Mouse (Mus musculus) cerebellum, postnatal 4 days (tissue): ENCODE data around the gene Sdsl.

Experiments
- DNase-seq, 2 experiments: peaks; one replicate each; pipeline ENCODE4 v3.0.0; 2022; ENCODE audit warnings: low spot score in 2 of 2, mixed read lengths in 1 of 2

Gene Sdsl

DNA sequence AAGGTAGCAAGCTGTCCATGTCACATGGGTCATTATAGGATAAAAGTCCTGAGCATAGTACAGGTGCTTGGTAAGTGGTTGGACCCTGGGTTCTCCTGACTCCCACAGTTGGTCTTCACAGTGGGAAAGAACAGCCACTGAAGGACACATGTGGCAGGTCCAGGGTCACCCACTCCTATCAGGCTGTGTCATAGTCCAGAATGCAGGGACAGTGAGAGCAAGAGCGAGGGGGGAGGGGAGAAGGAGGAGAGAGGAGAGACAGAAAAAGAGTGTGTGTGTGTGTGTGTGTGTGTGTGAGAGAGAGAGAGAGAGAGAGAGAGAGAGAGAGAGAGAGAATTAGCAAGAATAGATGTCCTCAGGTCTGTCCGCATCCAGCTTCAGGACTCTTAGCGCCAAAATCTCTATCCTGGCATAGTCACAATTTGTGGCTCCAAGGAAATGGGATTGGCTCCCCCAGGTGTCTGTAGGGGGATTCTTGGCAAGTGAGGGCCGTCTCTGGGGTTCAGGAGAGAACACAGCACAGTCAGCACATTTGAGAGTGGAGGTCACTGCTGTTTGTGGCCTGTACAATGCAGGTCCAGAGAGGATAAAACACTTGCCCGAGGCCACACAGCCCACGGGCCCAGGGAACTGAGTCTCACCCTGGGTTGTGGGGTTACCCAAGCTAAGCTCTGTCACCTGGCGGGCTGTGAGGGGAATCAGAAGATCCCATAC lies 15.6 kb downstream of the Sdsl start:
- no peak for DNase-seq

DNA sequence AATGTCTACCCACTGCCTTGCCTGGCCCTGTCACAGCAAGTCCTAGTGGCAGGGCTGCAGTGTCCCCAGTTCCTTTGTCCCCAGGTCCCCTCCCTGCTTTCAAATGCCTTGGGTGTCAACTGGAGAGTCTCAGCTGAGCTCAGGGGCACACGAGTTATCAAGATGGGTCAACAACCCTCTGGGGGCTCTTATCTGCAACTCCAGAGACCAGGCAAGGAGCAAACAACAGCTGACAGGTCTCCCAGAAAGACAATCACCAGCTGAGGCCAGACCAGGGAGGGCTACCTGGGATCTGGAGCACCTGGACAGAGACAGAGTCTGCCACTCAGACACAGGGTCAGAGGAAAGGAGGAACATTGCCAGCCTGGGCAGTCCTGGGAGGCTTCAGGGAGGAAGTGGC lies 16.4 kb downstream of the Sdsl start:
- DNase-seq = no peak

DNA sequence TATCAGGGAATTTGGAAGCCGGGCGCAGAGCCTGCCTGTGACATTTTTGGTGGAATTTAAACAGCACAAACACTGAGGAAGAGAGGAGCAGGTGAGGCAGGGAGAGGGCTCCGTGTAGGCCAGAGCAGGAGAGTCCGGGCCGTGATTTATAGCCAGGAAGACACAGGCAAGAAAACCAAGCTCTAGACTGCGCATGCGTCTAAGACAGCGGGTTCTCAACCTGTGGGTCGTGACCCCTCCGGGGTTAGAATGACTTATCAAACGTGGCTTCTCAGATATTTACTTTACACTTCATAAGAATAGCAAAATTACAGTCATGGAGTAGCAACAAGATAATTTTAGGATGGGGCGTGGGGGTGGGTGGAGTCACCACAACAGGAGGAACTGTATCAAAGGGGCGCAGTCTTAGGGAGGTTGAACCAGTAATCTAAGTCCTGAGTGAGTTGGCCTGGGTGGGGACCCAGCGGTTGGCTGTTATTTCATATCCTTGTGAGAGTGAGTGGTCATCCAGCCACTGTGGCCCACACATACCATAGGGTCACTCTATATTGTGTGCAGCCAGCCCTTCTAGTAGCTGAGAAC lies 17.8 kb downstream of the Sdsl start:
- DNase-seq = no peak

DNA sequence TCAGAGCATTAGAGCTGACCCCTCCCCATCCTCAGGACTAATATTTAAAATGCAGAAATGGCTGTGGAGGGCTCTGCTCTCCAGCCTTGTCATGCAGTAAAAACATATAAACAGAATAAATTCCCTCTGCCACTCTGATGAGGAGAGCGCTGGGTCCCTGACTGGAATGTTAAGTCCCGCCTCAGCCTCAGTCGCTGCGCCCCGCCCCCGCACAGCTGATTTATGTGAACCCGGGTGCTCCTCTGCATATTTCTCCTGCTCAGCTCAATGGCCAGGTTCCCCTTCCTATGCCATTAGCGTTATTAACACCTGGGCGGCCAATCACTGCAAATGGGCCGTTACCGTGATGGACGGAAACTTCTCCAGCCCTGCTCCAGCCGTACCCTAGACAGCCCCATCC lies 25.3 kb downstream of the Sdsl start:
- no peak for DNase-seq

DNA sequence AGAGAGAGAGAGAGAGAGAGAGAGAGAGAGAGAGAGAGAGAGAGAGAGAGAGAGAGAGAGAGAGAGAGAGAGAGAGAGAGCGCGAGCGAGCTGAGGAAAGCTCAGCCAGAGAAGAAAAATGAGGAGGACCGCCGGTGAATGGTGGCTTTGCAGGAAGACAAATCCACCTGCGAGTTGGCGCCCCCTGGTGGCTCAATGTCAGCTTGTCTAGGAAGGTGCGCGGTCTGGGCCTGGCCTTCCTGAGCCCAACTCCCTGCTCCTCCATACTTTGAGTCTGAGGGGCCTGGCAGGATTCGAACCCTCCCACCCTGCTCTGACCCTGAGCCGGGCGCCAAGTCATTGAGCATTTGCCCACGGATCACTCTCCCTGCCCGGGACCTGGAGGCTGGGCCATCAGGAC lies 31.9 kb downstream of the Sdsl start:
- DNase-seq = peak; percentile 93 to 98

DNA sequence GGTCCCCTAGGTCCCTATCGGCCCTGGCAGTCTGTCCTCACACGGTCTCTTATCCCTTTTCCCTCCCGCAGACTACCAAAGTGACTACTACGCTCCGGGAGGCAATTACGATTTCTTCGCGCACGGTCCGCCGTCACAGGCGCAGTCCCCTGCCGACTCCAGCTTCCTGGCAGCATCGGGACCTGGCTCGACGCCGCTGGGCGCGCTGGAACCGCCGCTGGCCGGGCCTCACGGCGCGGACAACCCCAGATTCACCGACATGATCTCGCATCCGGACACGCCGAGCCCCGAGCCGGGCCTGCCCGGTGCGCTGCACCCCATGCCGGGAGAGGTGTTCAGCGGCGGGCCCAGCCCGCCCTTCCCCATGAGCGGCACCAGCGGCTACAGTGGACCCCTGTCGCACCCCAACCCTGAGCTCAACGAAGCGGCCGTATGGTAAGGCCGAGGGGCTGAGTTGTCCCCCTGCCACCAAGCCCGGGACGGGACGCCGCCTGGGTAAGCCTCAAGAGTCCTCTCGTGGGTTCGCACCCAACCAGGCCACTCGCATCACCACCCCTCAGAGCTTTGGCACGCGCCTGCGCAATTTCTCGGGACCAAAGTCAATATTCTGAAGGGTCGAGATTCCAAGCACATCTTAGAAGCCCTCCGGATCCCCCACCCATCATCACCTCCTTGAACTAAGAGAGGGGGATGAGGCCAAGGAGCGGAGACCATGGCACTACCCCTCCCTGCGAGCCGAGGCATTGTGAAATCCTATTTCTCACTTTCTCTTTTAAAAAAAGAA lies 32.5 kb downstream of the Sdsl start:
- DNase-seq = peak in 1 of 2 experiments; percentile 26

DNA sequence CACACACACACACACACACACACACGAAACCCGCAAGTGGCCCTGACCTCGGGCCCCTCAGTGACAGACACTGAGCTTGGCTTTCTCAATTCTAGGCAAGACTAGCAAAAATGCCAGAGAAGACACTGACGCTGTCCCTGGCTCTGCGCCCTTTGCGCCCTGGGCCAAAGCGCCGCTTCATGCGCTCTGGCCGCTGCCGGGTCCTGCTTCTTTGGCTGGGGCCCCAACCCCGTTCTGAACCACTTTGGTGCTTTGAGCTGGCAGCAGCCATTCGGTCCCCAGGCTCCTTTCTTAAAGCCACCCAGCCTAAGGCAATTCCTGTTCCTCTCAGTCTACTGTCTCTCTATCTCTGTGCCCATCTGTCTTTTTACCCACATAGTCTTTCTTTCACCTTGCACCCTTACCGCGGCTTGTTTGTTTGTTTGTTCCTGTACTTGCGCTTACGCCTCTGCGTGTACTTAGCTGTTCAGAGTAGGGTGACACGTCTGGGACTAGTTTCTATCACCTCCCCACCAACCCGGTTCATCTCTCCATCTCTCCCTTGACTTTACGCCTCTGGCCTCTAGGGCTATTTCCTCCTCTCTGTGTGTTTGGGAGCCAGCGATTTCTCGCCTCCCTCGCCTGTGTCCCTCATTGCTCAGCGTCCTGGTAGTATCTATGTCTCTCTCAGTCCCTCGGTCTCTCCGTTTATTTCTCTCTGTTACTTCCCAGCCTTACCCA lies 33.5 kb downstream of the Sdsl start:
- peak in 1 of 2 experiments; percentile 63 for DNase-seq

DNA sequence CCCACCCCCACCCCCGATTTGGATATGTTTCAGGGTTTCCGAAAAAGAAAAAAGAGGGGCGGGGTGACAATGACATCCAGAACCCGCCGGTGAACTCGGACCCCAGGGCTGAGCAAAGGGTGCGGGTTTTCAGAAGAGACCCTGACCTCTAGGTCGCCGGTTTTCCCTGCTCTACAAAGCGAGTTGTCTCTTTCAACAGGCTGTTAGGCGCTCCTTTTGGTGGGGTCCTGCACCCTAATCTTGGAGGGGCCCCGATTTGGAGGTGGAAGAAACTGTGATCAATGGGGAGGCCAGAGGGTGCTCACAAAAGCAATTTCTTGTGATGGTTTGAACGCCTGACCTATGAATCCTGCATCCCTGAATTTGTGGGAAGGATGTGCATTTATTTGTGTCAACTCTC lies 34.1 kb downstream of the Sdsl start:
- no peak for DNase-seq

DNA sequence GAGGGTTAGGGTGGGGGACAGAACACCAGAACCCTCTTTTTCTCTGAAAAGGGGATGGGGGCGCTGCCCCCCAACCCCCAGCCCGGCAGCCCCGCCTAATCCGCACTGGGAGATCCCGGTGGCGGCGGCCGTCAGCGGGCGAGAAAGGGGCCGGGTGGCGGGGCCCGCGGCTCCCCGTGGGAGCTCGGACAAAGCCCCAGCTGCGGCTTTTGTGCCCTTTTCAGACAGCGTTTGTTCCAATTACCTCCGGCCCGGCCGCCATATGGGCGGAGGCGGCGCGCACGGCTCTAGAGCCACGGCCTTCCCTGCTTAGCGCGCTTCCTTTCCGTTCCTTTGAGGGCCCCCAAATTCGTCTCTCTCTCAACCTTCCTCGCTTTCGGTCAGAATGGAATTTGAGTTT lies 34.6 kb downstream of the Sdsl start:
- DNase-seq = no peak

DNA sequence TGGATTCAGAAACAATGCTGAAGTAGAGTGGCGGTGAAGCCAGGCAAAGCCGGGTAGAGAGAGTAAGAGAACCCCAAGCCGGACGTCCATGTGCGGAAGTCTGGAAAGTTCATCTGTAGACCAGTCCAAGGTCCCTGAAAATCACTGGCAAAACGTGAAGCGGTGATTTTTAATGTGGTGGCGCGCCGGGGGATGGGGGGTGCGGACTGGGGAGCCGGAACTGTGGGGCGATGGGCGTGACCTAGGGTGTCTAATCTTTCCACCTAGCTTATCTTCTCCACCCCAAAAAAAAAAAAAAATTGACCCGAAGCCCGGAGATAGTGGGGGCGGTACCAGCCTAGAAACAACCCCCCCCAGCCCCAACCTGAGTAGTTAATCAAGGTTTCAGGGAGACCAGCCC lies 35.1 kb downstream of the Sdsl start:
- DNase-seq = no peak

DNA sequence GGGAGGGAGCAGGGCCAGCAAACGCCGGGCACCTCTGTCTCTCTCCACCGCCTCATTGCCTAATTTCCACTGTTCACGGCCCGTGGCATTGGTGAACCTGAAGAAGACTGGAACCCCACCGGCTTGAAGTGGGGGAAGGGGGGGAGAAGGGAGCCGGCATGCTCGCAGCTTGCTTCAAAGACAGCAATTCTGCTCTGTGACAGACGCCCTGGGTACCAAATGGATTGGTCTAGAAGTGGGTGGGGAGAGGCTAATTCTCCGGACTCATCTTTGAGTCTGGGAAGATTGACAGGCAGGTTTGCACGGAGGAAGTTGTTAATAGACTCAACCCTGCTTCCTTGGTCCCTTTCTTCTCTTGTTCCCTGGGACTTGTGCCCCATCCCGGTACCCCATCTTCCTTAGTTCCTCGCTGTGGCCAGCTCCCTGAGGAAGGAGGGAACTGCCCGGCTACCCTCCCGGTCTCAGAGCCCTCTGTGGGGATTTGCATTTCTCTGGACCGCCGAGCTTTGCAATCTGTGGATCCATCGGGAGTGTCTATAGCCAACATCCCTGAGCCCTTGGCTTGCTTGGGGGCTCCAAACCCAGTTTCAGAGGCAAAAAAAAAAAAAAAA lies 35.6 kb downstream of the Sdsl start:
- no peak for DNase-seq

DNA sequence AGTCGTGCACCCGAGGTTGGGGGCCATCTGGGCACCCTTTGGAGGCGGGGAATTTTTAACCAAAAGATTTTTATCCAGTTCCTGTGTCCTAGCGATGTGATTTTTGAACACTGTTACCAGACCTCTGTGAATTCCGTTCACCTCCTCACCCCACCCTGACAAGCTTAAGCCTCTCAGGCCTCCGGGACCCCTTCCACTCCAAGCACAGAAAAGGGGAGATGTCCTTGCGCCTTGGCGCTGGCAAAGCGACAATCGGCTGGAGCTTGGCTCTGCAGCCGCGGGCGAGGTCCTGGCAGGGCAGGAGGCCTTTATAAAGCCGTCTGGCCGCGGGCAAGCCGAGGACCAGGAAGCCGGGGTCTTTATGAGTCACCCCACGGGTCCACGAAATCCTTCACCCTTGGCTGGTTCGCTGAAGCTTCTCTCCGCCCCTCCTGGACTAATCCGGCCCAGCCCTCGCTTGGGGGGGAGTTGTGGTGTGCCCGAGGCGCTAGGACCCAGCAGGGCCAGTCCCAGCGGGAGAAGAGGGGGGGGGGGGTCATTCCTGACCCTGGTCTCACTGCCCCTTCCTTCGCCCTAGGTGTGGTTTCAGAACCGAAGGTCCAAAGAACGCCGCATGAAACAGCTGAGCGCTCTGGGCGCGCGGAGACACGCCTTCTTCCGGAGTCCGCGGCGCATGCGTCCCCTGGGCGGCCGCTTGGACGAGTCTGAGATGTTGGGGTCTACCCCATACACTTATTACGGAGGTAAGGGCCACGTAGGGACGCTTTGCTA lies 36.7 kb downstream of the Sdsl start:
- no peak for DNase-seq

DNA sequence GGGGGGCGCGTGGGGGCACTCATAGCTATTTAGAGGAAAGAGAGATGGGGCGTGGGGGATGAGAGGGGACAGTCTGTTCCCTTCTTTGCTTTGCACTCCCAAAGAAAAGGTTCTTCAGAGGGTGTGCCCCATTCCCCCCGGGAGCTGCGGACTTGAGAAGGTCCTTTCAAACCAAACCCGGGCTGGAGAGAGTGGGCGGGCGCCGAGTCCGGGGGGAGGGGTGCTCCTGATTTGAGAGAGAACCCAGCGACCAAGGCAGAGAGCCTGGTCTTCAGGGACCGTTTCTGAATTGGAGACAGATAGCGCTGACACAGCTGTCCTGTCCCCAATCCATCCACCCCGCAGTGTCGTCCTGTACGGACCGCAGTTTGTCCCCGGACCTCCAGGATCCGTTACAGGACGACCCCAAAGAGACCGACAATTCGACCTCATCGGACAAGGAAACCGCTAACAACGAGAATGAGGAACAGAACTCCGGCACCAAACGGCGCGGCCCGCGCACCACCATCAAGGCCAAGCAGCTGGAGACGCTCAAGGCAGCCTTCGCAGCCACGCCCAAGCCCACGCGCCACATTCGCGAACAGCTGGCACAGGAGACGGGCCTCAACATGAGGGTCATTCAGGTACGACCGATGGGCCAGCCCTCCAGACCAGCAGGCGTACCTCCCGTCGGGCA lies 37.5 kb downstream of the Sdsl start:
- no peak for DNase-seq

DNA sequence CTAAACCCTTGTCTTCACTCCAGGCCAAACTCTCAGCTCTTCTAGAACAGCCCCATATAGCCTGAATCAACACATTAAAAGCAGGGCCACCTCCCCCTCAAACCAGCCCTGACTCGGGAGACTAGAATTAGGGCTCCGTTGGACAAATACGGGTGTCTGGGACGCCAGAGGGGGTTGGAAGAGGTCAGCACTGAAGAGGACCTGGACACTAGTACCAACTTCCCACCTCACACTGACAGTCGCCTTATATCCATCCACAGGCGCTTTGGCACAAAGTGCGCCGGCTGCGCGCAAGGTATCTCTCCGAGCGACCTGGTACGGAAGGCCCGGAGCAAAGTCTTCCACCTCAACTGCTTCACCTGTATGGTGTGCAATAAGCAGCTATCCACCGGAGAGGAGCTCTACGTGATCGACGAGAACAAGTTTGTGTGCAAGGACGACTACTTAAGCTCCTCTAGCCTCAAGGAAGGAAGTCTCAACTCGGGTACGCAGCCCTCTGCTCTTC lies 38.3 kb downstream of the Sdsl start:
- DNase-seq = no peak

DNA sequence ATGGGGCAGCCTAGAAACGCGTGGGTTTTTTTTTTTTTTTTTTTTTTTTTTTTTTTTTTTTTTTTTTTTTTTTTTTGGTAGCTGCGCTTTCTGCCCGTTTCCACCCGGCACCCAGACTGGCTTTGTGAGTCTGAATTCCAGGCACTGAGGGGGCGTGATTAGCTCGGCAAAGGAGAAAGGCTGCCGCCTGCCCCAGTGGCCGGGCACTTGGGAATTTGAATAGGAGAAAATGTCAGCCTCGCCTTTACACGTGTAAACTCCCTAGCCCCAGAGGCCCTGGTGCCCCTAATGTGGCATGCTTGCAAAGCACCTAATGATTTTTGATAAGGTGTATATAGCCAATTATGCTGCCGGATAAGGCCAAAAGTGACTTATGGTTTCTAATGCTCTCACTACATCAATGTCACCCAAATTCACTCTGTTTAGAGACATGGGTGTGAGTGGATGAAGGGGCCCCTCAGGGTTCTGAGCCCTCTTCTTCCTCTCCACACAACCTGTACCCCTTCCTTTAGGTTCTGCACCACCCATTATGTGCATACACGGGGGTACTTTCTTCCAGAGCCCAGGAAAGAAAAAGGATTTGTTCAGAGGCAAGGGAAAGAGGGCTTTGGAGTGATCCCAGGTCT lies 39.4 kb downstream of the Sdsl start:
- DNase-seq = no peak

DNA sequence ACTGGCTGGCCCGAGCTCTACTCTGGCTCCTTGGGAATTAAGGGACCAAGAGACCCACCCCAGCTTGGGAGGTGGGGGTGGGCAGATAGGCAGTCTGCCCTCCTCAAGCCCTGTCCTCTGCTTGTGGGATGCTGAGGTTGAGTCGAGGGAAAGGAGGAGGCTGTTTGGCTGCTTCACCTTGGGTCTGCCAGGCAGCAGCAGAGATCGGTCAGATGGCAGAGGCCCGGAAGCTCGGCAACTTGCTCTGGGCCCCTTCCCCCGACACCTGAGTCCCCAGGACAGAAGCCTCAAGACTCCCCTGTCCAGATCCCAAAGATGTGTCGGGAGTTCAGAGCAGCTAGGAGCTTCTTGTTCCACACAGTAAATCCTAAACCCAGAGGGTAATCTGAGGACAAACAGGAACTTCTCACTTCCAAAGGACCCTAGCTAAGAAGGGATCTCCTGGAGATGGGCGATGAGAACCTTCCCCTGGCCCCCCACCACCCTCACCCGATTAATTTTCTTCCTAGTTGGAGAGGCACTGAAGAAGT lies 40.1 kb downstream of the Sdsl start:
- DNase-seq = no peak

DNA sequence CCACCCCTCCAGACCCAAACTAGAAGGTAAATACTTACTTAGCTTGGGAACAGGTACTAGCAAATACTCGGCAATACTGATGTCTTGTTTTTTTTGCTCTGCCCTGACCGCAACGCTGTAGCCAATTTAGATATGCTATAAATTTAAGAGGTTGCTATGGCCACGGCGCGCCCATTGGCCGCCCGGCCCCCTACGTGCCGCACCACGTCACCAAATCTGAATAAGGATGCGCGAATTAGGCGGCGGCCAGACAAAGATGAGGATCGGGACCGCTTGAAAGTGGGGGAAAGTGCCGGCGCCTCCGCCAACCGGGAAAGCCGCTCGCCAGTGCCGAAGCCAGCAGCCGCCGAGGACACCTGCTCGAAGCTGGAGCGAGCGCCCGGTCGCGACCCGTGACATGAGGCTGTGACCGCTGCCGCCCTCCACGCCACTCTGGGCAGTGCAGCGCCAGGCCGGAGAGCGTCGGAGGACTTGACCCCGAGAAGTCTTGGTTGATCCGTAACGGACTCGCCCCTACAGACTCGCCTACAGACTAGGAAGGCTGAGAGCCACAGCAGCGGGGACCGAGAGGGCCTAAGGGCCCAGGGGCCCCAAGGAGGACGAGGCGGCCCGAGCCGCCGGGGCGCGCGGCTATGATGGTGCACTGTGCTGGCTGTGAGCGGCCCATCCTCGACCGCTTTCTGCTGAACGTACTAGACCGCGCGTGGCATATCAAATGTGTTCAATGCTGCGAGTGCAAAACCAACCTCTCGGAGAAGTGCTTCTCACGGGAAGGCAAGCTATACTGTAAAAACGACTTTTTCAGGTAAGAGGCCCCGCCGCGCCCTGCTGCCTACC lies 40.7 kb downstream of the Sdsl start, which contains the start of gene Lhx5:
Gene Lhx5 (plus strand): TSS at position 51 of the 837 bp plus-strand sequence.
- DNase-seq = peak in 1 of 2 experiments; percentile 33

DNA sequence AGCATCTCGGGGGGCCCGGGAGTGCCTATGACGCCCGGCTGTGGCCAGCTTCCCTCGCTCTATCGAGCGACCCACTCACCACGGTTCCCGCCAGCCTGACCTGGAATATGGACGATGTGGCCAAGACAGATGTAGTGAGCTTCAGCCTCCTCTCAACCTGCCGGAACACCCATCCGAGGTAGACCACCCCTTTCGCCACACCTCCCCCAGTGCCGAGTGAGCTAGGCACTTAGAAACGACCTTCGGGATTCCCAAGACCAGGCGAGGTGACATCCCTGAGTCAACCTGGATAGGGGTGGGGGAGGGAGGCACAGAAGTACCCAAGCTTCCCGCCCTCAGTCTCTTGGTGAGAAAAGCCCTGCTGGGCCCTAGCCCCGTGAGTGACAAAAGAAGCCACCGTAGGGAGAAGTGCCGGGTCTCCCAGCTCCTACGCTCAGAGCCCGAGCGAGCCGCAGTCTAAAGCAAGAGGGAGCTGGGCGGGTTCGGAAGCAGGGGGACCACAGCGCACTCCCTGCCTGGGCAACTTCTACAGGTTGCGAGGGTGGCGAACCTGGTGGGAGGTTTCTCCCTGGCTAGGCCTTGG lies 41.5 kb downstream of the Sdsl start:
- no peak for DNase-seq
